Mouse (Mus musculus) layer of hippocampus, adult 9-11 months (tissue): Measurements from ENCODE around the gene Olfr1028.

Experiments used
- DNase-seq: peaks from one replicate; pipeline ENCODE4 v3.0.0; 2022

The Olfr1028 gene

DNA sequence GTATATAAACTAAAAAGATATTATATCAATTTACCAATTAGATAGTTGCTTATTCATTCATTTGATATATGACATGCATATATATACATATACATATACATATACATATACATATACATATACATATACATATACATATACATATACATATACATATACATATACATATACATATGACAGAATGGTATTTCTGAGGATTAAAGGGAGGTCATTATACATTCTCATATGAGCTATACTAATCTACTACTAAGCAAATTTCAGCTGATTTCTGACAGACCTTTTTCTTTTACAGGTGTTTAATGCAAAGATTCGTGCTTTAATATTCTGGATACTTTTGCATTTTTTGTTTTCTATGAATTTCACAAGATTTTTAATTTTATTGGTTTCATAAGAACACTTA lies at the start of gene Olfr1028:
TSS of gene Olfr1028 (plus strand) at position 301 of the 400 bp plus-strand sequence.
- DNase-seq: no peak

DNA sequence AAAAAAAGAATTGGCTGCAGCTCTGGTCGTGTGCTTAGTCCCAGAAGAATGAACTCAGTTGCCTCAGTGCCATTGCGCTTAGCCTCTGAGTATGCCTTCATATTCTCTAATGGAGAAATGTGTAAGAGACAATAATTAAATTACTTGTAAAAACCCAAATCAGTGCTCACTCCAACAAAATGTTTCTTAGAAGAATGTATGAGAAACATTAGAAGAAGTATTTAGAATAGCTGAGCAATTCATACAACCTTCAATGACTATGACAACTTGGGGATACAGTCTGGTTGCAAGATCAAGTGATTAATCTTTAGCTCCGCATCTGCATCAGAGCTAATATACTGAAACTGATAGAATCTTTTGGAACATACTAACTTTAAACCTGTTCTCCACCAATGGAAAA lies 45.3 kb upstream of the Olfr1028 start, which contains the start of gene Olfr1024:
TSS of gene Olfr1024 (minus strand) at position 101 of the 400 bp plus-strand sequence.
- DNase-seq: no peak

DNA sequence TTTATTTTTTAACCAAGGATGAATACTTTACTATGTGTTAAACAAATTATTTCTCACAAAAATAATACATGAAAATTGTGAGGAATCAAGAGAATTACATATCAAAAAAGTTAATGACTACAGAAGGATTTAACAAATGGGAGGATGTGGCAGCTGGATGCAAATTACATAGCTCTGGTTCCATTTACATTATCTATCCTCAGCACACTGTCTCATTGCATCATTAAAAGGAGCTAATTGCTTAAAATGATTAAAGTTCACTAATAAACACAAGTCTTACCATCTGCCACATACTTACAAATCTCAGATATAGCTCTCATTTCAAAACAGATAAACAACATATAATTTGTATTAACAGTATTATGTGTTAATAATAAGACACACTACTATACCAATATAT lies 37.0 kb upstream of the Olfr1028 start:
- no peak for DNase-seq

DNA sequence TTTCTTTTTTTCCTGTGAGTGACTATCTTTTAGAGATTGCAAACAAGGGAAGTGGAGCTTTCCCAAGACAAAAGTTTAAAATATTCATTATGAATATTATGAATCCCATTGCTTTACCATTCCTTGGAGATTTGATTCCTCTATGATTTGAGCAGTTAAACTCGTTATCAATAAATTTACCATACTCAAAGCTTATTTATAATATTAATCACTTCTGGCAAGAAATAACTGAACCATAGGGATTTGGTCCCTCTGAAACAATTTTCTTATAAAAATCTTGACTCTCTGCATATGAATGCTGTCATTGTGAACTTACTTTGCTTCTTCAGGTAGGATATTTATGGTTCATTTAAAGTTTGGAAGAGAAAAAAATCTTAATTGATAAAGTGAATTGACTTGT lies 35.3 kb upstream of the Olfr1028 start, which contains the start of gene Olfr1025-ps1:
TSS of gene Olfr1025-ps1 (plus strand) at position 301 of the 400 bp plus-strand sequence.
- DNase-seq: no peak

DNA sequence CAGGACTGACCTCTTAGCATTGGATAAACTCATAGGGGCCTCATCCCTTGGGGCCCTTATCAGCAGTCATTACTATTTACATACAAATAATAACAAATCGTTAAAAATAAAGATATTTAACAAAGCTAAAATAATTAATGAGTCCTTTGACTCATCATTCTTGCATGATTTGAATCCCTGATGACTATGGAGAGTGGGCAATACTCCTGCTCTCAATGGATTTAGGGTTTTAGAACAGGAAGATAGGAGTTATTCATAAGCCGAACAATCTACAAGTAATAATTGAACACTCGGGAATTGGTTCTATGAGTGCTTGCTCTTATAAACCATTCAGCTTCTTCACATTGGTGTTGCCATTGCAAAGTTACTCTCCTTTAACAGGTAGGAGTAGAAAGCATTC lies 29.0 kb upstream of the Olfr1028 start, which contains the start of gene Olfr1026:
TSS of gene Olfr1026 (plus strand) at position 301 of the 400 bp plus-strand sequence.
- DNase-seq: no peak

DNA sequence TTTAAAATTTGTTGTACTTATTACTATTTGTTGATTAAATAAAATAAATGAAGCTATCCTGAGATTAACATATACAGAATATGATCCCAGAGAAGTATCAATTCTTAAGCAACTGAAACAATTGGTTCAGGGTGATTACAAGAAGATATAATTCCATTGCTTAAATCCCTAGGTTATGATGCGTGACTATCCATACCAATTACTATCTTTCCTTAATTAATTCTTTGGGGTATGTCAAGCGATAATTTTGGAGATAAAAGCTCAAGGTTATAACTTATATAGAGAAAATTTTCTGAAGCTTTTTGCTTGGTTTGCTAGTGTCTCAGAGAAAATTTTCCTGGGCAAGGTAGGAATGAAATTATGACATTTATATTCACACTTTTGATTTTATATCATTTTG lies 23.4 kb downstream of the Olfr1028 start, which contains the start of gene Olfr1029:
TSS of gene Olfr1029 (plus strand) at position 301 of the 400 bp plus-strand sequence.
- DNase-seq: no peak

DNA sequence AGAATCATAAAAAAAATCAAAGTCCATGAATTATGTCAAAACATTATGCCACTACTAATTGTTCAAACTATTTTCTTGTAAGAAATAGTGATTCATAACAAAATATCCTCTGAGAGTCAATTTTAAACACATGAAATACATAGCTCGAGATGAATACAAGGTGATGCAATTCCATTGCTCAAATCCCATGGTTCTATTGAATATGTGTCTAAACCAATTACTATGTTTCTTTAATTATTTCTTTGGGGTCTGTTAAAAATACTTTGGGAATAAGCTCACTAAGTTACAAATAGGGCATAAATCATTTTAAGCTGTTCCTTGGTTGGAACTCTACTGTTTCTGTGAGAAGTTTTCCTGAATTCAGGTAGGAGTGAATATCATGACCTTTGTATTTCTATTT lies 28.7 kb downstream of the Olfr1028 start, which contains the start of gene Olfr1030:
TSS of gene Olfr1030 (plus strand) at position 301 of the 400 bp plus-strand sequence.
- no peak for DNase-seq

DNA sequence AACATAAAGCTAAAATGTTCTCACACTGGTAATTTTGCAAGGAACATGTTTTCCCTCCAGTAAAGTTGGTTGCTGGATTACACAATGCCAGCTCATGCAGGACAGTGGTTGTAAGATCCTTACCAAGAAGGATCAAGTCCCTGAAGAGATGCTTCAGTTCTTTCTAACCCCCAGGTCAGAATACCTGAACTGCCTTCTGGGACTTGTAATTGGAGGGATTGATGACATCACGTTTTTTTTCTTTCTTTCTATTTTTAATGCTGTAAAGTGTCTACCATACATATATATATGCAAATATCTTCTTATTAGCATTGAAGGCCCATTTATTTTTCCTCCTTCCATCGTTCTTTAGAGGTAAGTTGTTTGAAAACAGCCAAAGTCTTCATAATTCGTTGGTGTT lies 39.8 kb downstream of the Olfr1028 start, which contains the start of gene Olfr1031:
TSS of gene Olfr1031 (plus strand) at position 301 of the 400 bp plus-strand sequence.
- no peak for DNase-seq
